Mouse (Mus musculus) heart, adult 2 months (tissue): ENCODE results near the gene Gm21972.

Source experiments
- CTCF ChIP-seq: fragments of 200-600 bp; IDR thresholded peaks from 2 replicates; pipeline ENCODE4 v1.8.1; 2022; ENCODE audit warnings: antibody characterized with exemption, mild to moderate bottlenecking, moderate library complexity
- POLR2A ChIP-seq: fragments of 200-500 bp; IDR thresholded peaks from 2 replicates; pipeline ENCODE4 v1.6.1; 2011; ENCODE audit warnings: mild to moderate bottlenecking, low read depth, low read length, control low read depth; ENCODE audit not compliant: insufficient read depth

DNA sequence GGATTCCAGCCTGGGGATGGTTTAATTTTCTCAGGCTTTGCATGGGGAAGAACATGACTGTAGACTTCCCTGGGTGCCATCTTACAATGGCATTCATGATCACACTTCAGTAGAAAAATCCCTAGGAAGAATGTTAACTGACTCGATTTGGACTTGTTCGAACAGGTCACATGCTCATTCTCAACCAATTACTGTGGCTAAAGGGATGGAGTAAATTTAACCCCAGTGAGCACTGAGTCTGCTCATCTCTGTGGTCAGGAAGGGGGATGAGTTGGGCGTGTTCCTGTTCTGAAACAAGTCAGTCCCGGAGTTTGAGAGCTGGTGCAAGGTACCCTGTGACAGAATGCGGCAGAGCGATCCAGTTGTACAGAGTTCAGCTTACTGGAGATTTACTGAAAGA lies 17.5 kb downstream of the Gm21972 start:
- TF ChIP-seq CTCF (no peak), POLR2A (no peak)
